Mouse (Mus musculus): ENCODE measurements at regions not wholly inside any gene's neighbourhood (a gene's known extent, or its start where the extent isn't known, plus 50 kb on each side); places are given as distances from the start of the nearest gene placed in this dataset.

DNA sequence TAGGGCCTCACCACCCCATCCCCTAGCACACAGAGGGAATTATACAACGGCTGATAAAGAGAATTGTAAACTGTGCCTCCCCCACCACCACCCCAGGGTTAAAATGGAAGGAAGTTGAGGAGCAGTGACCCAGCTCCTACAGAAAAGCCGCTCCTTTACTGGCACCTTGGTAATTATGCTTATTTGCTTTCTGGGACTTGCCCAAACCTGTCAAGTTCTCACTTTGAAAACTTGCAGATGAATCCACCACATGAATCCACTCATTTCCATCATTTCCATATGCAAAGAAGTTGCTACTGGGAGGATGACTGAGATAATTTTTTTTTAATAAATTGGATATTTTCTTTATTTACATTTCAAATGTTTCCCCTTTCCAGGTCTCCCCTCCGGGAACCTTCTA is 142.1 kb upstream of the Tent5a start:
- TF ChIP-seq FLI1 (IDR thresholded peaks at IDR 0.05; ENCODE audit: low read length), result no peak
- no peak for TF ChIP-seq GATA1 (IDR thresholded peaks at IDR 0.05; ENCODE audit: borderline replicate concordance, low read length)

All from megakaryocyte, embryonic 14.5 days (primary cell).